Mouse (Mus musculus) kidney, postnatal 25 days (tissue): ENCODE data around the gene Mgam.
"Not testable (repeated sequence)": the region's sequence is repeated elsewhere in the genome, so short reads cannot be mapped to it uniquely, and the experiment has no call there.

Source experiments
- DNase-seq, 2 experiments: peaks; one replicate each; pipeline ENCODE4 v3.0.0; 2021; ENCODE audit warnings: mixed read lengths in 2 of 2

Mgam gene

GRCm38 (mm10) chr6:40628406-40629000 is at the start of gene Mgam:
Gene Mgam, plus strand, starts transcription at chr6:40628831.
- DNase-seq = no peak

GRCm38 (mm10) chr6:40584336-40584735 is 44.3 kb upstream of the Mgam start:
- no peak for DNase-seq

DNA sequence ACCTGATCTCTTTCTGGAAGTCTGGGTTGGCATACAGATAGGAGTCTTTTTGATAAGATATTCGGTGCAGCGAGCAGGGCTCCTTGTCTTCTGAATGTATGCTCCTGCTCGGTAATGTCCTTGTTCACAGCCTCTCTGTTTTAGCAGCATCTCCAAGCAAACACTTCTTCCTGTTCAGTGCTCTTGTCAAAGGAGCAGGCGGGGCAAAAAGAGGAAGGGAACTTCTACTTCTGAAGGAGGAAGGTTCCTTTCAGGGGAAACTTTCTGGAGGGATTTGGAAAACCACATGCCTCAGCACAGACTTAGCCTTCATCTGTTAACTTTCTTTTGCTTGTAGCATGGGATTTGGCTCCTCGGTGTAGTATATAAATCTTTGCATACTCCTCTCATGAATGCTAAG is 43.0 kb upstream of the Mgam start, which contains the start of gene Clec5a:
TSS of gene Clec5a (minus strand) at position 177 of the 400 bp plus-strand sequence.
- no peak for DNase-seq

DNA sequence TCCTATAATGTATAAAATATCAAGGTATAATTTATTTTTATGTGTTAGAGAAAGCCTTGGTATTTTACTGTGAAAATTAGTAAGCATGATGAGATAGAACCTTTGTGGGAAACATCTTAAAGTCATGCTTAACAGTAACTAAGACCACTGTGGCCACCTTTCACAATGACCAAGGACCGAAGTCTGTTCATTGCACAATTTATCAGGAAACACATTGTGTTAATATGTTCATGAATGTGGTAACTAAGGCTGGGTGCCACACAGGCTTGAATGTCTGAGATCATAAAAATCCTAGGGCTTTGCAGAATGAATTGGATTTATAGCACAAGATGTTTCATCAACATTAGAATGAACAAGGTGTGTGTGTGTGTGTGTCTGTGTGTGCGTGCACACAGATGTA is 40.3 kb upstream of the Mgam start:
- DNase-seq = no peak

DNA sequence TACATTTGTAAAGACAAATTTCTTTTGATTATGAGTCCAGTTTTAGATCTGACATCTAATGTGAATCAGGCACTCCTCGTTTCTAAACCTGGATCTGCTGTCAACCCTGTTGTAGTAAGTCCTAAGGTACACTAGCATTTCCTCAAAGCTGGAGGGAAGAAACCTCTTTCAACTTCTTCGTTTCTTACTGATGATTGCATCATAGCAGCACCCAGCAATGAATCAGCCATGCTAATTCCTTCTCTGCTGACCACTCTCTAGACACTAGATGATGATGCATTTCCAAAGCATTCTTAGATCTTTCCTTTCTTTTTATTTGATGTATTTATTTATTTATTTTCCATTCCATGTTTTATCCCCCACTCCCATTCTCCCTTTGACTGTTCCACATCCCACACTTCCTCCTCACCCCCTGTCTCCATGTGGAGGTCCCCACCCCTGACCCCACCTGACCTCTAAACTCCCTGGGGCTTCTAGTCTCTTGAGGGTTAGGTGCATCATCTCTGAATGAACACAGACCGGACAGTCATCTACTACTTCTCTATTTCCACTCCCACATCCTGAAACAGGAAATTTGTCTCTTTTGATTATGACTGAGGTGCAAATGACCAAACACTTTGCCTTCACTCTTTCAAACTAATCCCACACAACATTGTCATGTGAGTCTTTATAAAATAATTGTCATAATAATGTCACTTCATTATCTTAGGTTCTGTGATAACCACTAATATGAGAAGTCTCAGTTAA is 33.7 kb upstream of the Mgam start:
- no peak for DNase-seq

DNA sequence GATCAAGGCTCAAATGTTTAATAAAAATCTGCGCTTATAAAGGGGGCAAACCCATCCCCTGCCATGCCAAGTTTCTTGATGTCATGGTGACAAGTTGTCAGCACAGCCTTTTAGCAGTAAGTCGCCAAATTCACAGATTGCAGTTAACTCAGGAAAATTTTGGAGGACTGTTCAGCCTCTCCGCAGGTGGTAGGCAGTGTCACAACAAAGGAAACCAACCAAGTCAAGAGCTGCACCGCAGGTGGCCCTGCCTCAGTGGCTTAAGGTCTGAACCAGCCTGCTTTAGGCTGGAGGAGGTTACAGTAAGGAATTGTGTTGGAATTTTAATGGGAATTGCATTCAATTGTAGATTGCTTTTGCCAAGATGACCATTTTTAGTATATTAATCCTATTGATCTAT is 30.1 kb upstream of the Mgam start:
- not testable (repeated sequence) for DNase-seq

GRCm38 (mm10) chr6:40607431-40607830 is 21.2 kb upstream of the Mgam start:
- no peak for DNase-seq

GRCm38 (mm10) chr6:40610244-40610643 is 18.4 kb upstream of the Mgam start:
- DNase-seq = no peak

- no peak for DNase-seq
Measured at GRCm38 (mm10) chr6:40613260-40613852, 15.3 kb upstream of the Mgam start, which contains the start of gene Tas2r138. Gene Tas2r138, minus strand, starts transcription at chr6:40613310.

DNA sequence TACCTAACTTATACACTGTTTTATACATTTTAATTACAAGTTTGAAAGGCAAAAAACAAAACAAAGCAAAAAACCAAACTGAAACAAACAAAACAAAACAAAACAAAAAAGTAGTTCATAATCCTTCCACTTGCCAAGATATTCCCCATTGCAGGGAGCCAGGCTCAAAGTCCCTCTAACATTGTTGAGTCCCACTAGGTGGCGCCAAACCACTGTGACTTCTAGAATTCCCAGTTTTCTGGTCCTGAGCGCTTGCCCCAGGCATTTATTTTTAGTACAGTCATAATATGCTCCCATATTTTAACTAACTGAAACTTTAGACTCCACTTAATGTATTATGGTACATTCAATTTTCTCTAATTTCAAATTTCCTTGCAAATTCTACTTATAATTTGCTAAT is 10.7 kb upstream of the Mgam start:
- peak; percentile 70 to 85 for DNase-seq

DNA sequence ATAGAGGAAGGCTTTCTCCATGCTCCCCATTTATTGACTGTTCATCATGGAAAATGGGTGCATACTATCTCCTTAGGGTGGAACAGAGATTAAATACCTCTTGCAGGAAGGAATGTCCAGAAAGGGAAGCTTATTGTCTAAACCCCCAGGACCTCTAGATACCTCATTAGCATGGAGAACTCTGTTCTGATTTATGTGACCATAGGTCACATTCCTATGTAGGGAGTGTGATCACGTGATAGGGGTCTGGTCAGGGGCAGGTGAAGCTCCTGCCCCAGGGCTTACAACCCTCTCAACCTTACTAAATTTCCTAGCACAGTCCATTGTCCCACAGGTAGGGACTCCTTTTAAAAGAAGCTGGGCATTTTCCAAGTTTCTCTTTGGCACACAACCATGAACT is 2.5 kb upstream of the Mgam start:
- no peak for DNase-seq

DNA sequence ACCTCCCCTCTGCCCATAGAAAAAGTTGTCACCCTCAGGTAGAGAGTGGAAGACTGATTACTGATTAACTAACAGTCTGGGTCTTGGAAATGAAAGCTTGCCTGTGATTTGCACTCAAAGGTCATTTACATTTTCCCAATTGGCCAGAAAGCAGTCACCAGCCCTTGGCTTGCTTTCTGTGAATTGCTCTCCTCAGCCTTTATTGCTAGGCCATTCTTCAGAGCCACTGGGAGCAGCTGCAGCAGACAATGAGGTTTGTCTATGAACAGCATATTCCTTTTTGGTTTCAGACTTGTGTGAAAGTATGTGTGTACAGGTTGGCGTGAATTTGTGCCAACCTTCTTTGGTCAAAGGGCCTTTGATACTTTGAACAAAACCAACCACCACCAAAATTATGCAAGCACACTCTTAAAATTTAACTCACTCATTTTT is 6.0 kb downstream of the Mgam start:
- peak; percentile 41 to 68 for DNase-seq

GRCm38 (mm10) chr6:40635559-40635958 is 6.9 kb downstream of the Mgam start:
- DNase-seq = peak; percentile 20 to 67

DNA sequence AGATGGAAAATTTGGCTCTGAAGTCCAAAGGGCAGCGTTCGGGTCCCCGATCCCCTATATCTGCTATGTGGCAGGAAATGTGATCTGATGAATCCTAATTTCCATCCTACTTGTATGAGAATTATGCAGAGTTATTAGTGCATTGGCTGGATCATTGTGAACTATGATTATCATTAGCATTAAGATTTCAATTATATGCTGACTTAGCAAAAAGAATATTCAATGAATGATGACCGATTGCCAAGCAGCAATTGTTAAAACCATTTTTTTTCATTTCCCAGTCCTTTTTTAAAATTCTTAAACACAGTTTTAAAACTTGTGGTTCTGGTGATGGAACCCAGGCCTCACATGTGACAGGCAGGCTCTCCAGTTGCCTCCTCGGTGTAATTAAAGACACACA is 9.1 kb downstream of the Mgam start:
- no peak for DNase-seq

DNA sequence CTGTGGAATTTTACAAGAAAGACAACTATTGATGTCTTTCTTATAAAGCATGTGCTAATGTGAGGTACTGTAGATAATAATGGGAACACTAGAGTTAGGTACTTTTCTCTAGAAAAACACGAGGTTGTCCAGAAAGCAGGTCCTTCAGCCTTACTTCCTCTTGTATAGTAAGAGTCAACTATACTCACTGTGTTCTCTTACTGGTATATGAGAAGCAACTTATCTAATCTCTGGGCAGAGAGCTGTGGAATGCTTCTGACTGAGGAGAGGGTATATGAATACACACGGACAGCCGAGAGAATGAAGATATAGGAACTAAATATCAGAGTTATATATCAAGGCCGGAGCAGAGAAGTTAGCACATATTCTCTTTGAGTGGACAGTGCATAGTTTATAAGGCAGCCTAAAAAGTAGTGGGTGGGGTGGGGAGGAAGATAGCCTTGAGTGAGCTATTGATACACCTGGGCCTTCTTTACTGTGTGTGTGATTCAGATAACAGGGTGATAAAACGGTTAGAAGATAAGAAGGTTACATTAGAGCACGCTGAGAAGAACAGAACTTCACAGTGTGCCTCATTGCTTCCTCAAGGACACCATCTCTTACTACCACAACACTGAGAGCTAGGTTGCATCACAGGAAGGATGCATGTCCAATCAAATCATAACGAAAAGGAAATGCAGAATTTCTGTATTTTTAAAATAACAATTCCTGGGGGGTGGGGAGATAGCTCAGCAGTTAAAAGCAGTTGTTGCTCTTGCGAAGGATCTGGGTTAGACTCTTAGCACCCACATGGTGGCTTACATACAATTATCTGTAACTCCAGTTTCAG is 12.3 kb downstream of the Mgam start:
- DNase-seq = no peak

DNA sequence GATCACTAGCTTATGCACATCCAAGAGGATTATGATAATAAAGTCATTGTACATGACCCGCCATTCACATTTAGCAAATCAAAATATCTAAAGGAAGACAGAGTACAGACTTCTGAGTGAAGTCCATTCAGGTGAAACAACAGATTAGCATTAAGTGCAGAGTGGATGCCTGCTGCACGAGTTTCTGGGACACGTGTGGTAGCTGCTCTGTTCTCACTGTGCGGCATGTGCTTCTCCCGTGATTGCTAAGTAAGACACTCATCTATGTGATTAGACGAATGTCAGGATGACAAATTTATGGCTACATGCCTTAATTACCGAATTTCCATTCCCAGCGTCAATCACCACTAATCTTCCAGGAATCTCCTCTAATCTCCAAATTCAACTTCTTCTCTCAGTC is 17.1 kb downstream of the Mgam start:
- no peak for DNase-seq

DNA sequence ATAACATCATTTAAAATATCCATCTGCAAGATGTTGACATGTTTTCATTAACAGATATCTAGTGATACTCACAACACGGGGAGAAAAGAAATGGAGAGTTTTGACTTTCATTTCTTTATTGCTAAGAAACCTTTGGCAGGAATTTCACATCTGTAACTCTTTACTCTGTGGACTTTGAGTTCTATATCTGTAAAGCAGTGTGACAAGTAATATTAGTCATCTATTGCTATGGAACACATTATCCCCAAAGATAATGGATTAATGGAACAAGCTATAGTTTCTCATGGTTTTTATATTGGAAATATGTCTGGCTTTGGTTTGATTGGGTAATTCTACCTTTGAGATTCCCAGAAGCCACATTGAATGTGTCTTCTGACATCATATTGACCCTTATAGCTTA is 22.3 kb downstream of the Mgam start:
- DNase-seq = no peak

DNA sequence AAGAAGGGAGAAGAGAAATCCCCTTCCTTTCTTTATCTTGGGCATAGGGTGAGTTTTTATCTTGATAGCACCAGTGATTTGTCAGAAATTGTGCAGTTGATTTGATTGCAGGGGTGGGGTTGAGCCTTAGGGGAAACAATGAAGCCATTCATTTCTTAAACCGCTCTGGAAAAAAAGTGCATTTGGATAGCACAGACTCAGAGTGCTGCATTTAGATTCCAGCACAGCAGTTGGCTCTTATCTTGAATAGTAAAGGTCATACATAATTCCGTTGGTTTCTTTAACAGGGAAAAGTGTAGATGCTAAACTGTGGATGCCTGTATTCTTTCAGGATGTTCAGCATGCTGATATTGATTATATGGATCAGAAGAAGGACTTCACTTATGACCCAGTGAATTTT is 32.3 kb downstream of the Mgam start:
- DNase-seq = no peak

GRCm38 (mm10) chr6:40689180-40689579 is 60.5 kb downstream of the Mgam start:
- peak in 1 of 2 experiments; percentile 32 for DNase-seq

DNA sequence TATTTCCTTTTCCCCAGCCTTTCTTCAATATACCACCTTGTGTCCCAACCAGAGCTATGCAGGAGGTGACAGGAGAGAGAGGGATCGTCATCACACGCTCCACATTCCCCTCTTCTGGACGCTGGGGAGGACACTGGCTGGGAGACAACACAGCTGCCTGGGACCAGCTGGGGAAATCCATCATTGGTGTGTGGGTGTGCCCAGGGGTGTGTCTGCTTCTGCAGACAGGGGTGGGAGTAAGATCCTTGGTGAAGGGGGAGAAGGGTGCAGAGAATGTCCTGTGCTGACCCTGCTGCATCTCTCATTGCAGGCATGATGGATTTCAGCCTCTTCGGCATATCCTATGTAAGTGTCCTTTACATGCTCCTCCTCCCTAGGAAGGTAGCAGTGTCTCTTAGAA is 63.4 kb downstream of the Mgam start:
- peak in 1 of 2 experiments; percentile 34 for DNase-seq

DNA sequence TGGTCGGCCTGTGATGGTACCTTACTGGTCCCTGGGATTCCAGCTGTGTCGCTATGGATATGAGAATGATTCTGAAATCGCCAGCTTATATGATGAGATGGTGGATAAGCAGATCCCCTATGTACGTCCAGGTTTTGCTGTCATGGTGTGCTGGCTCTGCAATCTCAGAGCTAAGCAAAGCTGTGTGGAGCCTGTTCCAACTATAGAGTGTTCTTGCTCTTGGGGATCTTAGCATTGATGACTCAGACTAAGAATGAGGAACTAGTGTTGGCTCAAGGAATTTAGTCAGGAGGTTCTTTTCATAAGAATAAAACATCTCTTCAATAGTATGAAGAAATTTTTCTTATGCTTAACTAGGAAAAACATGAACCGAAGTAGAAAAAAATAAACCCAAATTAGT is 84.9 kb downstream of the Mgam start:
- not testable (repeated sequence) for DNase-seq

DNA sequence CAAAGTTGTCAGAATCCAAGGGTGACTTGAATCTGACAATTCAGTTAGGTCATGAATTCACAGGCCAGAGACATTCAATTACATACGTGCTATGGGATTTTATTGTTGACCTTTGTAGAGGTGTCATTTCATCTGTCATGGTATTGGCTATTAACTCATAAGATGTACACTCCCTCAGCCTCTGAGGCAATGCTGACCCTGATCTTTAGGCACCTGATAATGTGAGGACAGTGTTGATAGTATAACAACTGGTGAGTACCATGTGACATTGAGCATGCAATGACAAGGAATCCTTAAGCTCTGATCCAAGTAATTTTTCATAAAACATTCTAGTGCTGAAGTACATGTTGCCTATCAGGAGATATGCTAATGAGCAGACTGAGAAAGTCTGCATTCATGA is 87.1 kb downstream of the Mgam start:
- DNase-seq = no peak

GRCm38 (mm10) chr6:40728506-40728905 is 99.9 kb downstream of the Mgam start:
- not testable (repeated sequence) for DNase-seq
